Mouse (Mus musculus): ENCODE results near the gene Col6a6. TPM values are rescaled to one million over a fixed set of nuclear protein-coding genes. Genes with fewer than 3 reads are reported as not detected.
"Not testable (repeated sequence)": the region's sequence is repeated elsewhere in the genome, so short reads cannot be mapped to it uniquely, and the experiment has no call there.

The Col6a6 gene
- 0.26 and 0.38 TPM in 2 replicates for polyA plus RNA-seq (2012; rRNA removed)

GRCm38 (mm10) chr9:105827791-105828385 lies at the start of gene Col6a6:
Gene Col6a6 (minus strand): TSS chr9:105828160.
- TF ChIP-seq CTCF (IDR thresholded peaks at IDR 0.05; ENCODE audit: borderline replicate concordance, extremely low read depth, insufficient read depth, insufficient read length) (no peak), POLR2A (IDR thresholded peaks at IDR 0.05; ENCODE audit: borderline replicate concordance, extremely low read depth, insufficient read depth, insufficient read length, poor library complexity, severe bottlenecking) (no peak)

GRCm38 (mm10) chr9:105876124-105876523 lies 48.2 kb upstream of the Col6a6 start:
- TF ChIP-seq POLR2A (IDR thresholded peaks at IDR 0.05; ENCODE audit: borderline replicate concordance, extremely low read depth, insufficient read depth, insufficient read length, poor library complexity, severe bottlenecking) (no peak), CTCF (IDR thresholded peaks at IDR 0.05; ENCODE audit: borderline replicate concordance, extremely low read depth, insufficient read depth, insufficient read length) (no peak)
- peak; percentile 22 for DNase-seq (ENCODE audit: low read depth)

More at GRCm38 (mm10) chr9:105827791-105828385, at the start of gene Col6a6:
- DNase-seq (ENCODE audit: low read depth), result no peak

- TF ChIP-seq CTCF (IDR thresholded peaks at IDR 0.05; ENCODE audit: borderline replicate concordance, extremely low read depth, insufficient read depth, insufficient read length) (no peak), POLR2A (IDR thresholded peaks at IDR 0.05; ENCODE audit: borderline replicate concordance, extremely low read depth, insufficient read depth, insufficient read length, poor library complexity, severe bottlenecking) (no peak)
- DNase-seq (ENCODE audit: low read depth), result peak; percentile 17
Observed at GRCm38 (mm10) chr9:105871643-105872042, 43.7 kb upstream of the Col6a6 start.

GRCm38 (mm10) chr9:105857773-105858172 lies 29.8 kb upstream of the Col6a6 start:
- DNase-seq (ENCODE audit: low read depth), result peak; percentile 75
- TF ChIP-seq CTCF (IDR thresholded peaks at IDR 0.05; ENCODE audit: borderline replicate concordance, extremely low read depth, insufficient read depth, insufficient read length) (peak; percentile 88), POLR2A (IDR thresholded peaks at IDR 0.05; ENCODE audit: borderline replicate concordance, extremely low read depth, insufficient read depth, insufficient read length, poor library complexity, severe bottlenecking) (no peak)

GRCm38 (mm10) chr9:105852778-105853065 lies 24.8 kb upstream of the Col6a6 start:
- DNase-seq (ENCODE audit: low read depth), result no peak
- TF ChIP-seq POLR2A (IDR thresholded peaks at IDR 0.05; ENCODE audit: borderline replicate concordance, extremely low read depth, insufficient read depth, insufficient read length, poor library complexity, severe bottlenecking) (no peak), CTCF (IDR thresholded peaks at IDR 0.05; ENCODE audit: borderline replicate concordance, extremely low read depth, insufficient read depth, insufficient read length) (no peak)

- TF ChIP-seq CTCF (IDR thresholded peaks at IDR 0.05; ENCODE audit: borderline replicate concordance, extremely low read depth, insufficient read depth, insufficient read length), result no peak
- TF ChIP-seq POLR2A (IDR thresholded peaks at IDR 0.05; ENCODE audit: borderline replicate concordance, extremely low read depth, insufficient read depth, insufficient read length, poor library complexity, severe bottlenecking), result no peak
- peak; percentile 15 for DNase-seq (ENCODE audit: low read depth)
Observed at GRCm38 (mm10) chr9:105852015-105852777, 24.2 kb upstream of the Col6a6 start.

GRCm38 (mm10) chr9:105851011-105851410 lies 23.1 kb upstream of the Col6a6 start:
- DNase-seq (ENCODE audit: low read depth), result no peak
- TF ChIP-seq CTCF (IDR thresholded peaks at IDR 0.05; ENCODE audit: borderline replicate concordance, extremely low read depth, insufficient read depth, insufficient read length) (no peak), POLR2A (IDR thresholded peaks at IDR 0.05; ENCODE audit: borderline replicate concordance, extremely low read depth, insufficient read depth, insufficient read length, poor library complexity, severe bottlenecking) (no peak)

- TF ChIP-seq POLR2A (IDR thresholded peaks at IDR 0.05; ENCODE audit: borderline replicate concordance, extremely low read depth, insufficient read depth, insufficient read length, poor library complexity, severe bottlenecking) (no peak), CTCF (IDR thresholded peaks at IDR 0.05; ENCODE audit: borderline replicate concordance, extremely low read depth, insufficient read depth, insufficient read length) (no peak)
- no peak for DNase-seq (ENCODE audit: low read depth)
Observed at GRCm38 (mm10) chr9:105848396-105848795, 20.4 kb upstream of the Col6a6 start.

- no peak for DNase-seq (ENCODE audit: low read depth)
- TF ChIP-seq POLR2A (IDR thresholded peaks at IDR 0.05; ENCODE audit: borderline replicate concordance, extremely low read depth, insufficient read depth, insufficient read length, poor library complexity, severe bottlenecking) (no peak), CTCF (IDR thresholded peaks at IDR 0.05; ENCODE audit: borderline replicate concordance, extremely low read depth, insufficient read depth, insufficient read length) (no peak)
Observed at GRCm38 (mm10) chr9:105847261-105847660, 19.3 kb upstream of the Col6a6 start.

GRCm38 (mm10) chr9:105841386-105841785 lies 13.4 kb upstream of the Col6a6 start:
- not testable (repeated sequence) for DNase-seq (ENCODE audit: low read depth)

- DNase-seq (ENCODE audit: low read depth), result no peak
- TF ChIP-seq CTCF (IDR thresholded peaks at IDR 0.05; ENCODE audit: borderline replicate concordance, extremely low read depth, insufficient read depth, insufficient read length), result no peak
Observed at GRCm38 (mm10) chr9:105839147-105839515, 11.2 kb upstream of the Col6a6 start.

GRCm38 (mm10) chr9:105838396-105839146 lies 10.6 kb upstream of the Col6a6 start:
- no peak for DNase-seq (ENCODE audit: low read depth)
- TF ChIP-seq POLR2A (IDR thresholded peaks at IDR 0.05; ENCODE audit: borderline replicate concordance, extremely low read depth, insufficient read depth, insufficient read length, poor library complexity, severe bottlenecking), result no peak
- no peak for TF ChIP-seq CTCF (IDR thresholded peaks at IDR 0.05; ENCODE audit: borderline replicate concordance, extremely low read depth, insufficient read depth, insufficient read length)

Measured in brain, embryonic 14.5 days (tissue).